Mouse (Mus musculus) heart, adult 2 months (tissue): ENCODE measurements at regions not wholly inside any gene's neighbourhood (a gene's known extent, or its start where the extent isn't known, plus 50 kb on each side); places are given as distances from the start of the nearest gene placed in this dataset.
A peak's percentile ranks its signal among the peaks of the same experiment; 100 is the strongest.

Source experiments
- DNase-seq, 2 experiments: peaks; one replicate each; pipeline ENCODE4 v3.0.0; 2021
- H3K27ac ChIP-seq: fragments of 200-600 bp; 2 replicates; pipeline ENCODE4 v1.8.1; 2022
- H3K27me3 ChIP-seq: fragments of 200-500 bp; 2 replicates; pipeline ENCODE4 v1.6.1; 2012; ENCODE audit warnings: mild to moderate bottlenecking, low read length, inconsistent platforms, mixed read lengths; ENCODE audit not compliant: control insufficient read depth, insufficient read depth
- H3K36me3 ChIP-seq: fragments of 200-500 bp; 2 replicates; pipeline ENCODE4 v1.6.1; 2012; ENCODE audit warnings: low read length, inconsistent platforms; ENCODE audit not compliant: control insufficient read depth, insufficient read depth
- H3K4me1 ChIP-seq: fragments of 200-500 bp; 2 replicates; pipeline ENCODE4 v1.6.1; 2011; ENCODE audit warnings: low read length; ENCODE audit not compliant: control insufficient read depth, insufficient read depth
- H3K4me3 ChIP-seq: fragments of 200-600 bp; 2 replicates; pipeline ENCODE4 v1.8.1; 2022
- H3K79me2 ChIP-seq: fragments of 200-500 bp; replicated peaks from 2 replicates; pipeline ENCODE4 v1.6.1; 2012; ENCODE audit warnings: mild to moderate bottlenecking, inconsistent platforms, low read length, moderate library complexity, mixed read lengths; ENCODE audit not compliant: control insufficient read depth, insufficient read depth
- H3K9ac ChIP-seq: fragments of 200-500 bp; 2 replicates; pipeline ENCODE4 v1.6.1; 2012; ENCODE audit warnings: low read depth, mild to moderate bottlenecking, control low read depth, inconsistent platforms, low read length, mixed read lengths
- CTCF ChIP-seq: fragments of 200-600 bp; IDR thresholded peaks from 2 replicates; pipeline ENCODE4 v1.8.1; 2022; ENCODE audit warnings: antibody characterized with exemption, mild to moderate bottlenecking, moderate library complexity
- EP300 ChIP-seq: fragments of 200-500 bp; IDR thresholded peaks from 2 replicates; pipeline ENCODE4 v1.6.1; 2011; ENCODE audit warnings: low read depth, low read length, control low read depth; ENCODE audit not compliant: insufficient read depth
- POLR2A ChIP-seq: fragments of 200-500 bp; IDR thresholded peaks from 2 replicates; pipeline ENCODE4 v1.6.1; 2011; ENCODE audit warnings: mild to moderate bottlenecking, low read depth, low read length, control low read depth; ENCODE audit not compliant: insufficient read depth
- WGBS: fragments of 180-500 bp; shearing (Covaris S2); methylation state at CpG from one replicate; pipeline ENCODE4 v1.1.7; 2018; 5-methylcytosine and 5-hydroxymethylcytosine counted together
- intact Hi-C: fragments of 180-260 bp; cut with DNase I; formaldehyde crosslinking; loops from one replicate; pipeline ENCODE4 v1.15.1; 2025

DNA sequence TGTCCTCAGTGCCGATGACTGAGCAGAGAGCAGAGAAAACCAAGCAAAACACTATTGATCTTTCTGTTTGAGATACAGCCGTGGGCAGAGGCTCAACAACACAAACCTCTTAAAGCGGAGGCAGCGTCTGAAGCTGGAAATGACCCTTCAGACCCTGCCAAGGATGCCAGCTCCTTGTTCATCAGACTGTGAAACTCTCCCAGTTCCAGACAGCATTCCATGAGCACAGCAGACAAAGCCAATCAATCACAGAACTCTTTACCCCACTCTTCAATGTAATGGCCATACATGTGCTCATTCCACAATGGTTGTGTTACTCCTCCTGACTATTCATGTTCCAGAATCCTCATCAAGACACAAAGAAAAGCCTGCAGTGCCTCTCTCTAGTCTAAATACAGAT, 73.5 kb downstream of the Tmem114 start:
- Histone ChIP-seq H3K27me3 (no peaks in the 10 kb centered on the region), H3K36me3 (no peaks in the 10 kb centered on the region), H3K4me1 (no peaks in the 10 kb centered on the region), H3K4me3 (no peak overlapping the region), H3K9ac (no peak overlapping the region), H3K79me2 (no peaks in the 10 kb centered on the region), H3K27ac (no peak overlapping the region)
- no peak for TF ChIP-seq POLR2A
- no peak for TF ChIP-seq CTCF
- TF ChIP-seq EP300: no peak
- intact Hi-C loops: no loop called here
- no peak for DNase-seq
- WGBS: 55% methylated on average over 4 of the region's 4 CpGs

GRCm38 (mm10) chr16:8349148-8349547, 75.8 kb downstream of the Tmem114 start:
- Histone ChIP-seq H3K27ac (no peak overlapping the region), H3K36me3 (no peaks in the 10 kb centered on the region), H3K27me3 (no peaks in the 10 kb centered on the region), H3K79me2 (no peaks in the 10 kb centered on the region), H3K4me1 (no peaks in the 10 kb centered on the region), H3K9ac (no peak overlapping the region), H3K4me3 (no peak overlapping the region)
- intact Hi-C loops: no loop called here
- 55% methylated on average over 3 of the region's 3 CpGs for WGBS
- TF ChIP-seq EP300 (no peak), CTCF (no peak), POLR2A (no peak)
- DNase-seq: no peak

- H3K36me3 ChIP-seq: no peaks in the 10 kb centered on the region
- 58% methylated on average over 5 of the region's 5 CpGs for WGBS
- intact Hi-C loops: no loop called here
- no peaks in the 10 kb centered on the region for H3K4me1 ChIP-seq
- DNase-seq: no peak
- H3K27me3 ChIP-seq: no peaks in the 10 kb centered on the region
- H3K4me3 ChIP-seq: no peak overlapping the region
- H3K9ac ChIP-seq: no peak overlapping the region
- H3K79me2 ChIP-seq: no peaks in the 10 kb centered on the region
- TF ChIP-seq CTCF (no peak), POLR2A (no peak), EP300 (no peak)
- H3K27ac ChIP-seq: no peak overlapping the region
Measured at GRCm38 (mm10) chr16:8348645-8349044, 76.3 kb downstream of the Tmem114 start.

- TF ChIP-seq EP300 (no peak), CTCF (no peak), POLR2A (no peak)
- Histone ChIP-seq H3K4me1 (no peaks in the 10 kb centered on the region), H3K79me2 (no peaks in the 10 kb centered on the region), H3K9ac (no peak overlapping the region), H3K4me3 (no peak overlapping the region), H3K36me3 (no peaks in the 10 kb centered on the region), H3K27ac (no peak overlapping the region), H3K27me3 (no peaks in the 10 kb centered on the region)
- 82% methylated on average over 7 of the region's 7 CpGs for WGBS
- no peak for DNase-seq
- intact Hi-C loops: no loop called here
Measured at GRCm38 (mm10) chr16:8345216-8345615, 79.7 kb downstream of the Tmem114 start.

GRCm38 (mm10) chr16:8333081-8333710, 91.7 kb downstream of the Tmem114 start:
- Histone ChIP-seq H3K4me1 (no peaks in the 10 kb centered on the region), H3K27ac (no peak overlapping the region), H3K4me3 (no peak overlapping the region), H3K27me3 (no peaks in the 10 kb centered on the region), H3K36me3 (no peaks in the 10 kb centered on the region), H3K9ac (no peak overlapping the region), H3K79me2 (no peaks in the 10 kb centered on the region)
- peak; percentile 4 to 19 for DNase-seq
- WGBS: 19% methylated on average over 8 of the region's 8 CpGs
- intact Hi-C loops: loop anchor here (2.0 kb wide), 1 partner anchor 1540 kb away; no protein-coding TSS in a partner anchor
- TF ChIP-seq POLR2A (no peak), CTCF (peak; percentile 69)

DNA sequence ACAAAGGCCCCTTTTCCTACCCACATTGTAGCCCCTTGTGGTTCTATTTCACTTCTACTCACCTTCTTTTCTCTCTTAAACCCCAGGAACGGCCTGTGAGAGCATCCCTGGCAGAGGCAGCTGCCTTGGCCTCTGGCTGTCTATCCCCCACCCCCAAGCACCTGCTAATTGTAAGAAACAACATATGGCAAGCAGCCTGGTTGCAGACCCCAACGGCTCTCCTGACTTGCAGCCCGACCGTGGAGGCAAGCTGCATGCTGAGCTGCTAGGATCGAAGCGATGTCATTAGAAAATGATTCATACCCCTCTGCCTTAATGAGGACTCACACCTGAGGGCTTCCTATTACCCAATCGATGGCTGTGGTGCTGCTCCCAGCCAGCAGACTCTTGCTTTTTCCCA, 112.9 kb downstream of the Tmem114 start:
- no peak for TF ChIP-seq POLR2A
- TF ChIP-seq CTCF: no peak
- TF ChIP-seq EP300: no peak
- 66% methylated on average over 7 of the region's 7 CpGs for WGBS
- no peaks in the 10 kb centered on the region for H3K36me3 ChIP-seq

More for the DNA sequence above, 112.9 kb downstream of the Tmem114 start:
- no peaks in the 10 kb centered on the region for H3K79me2 ChIP-seq
- no peak for DNase-seq
- H3K27me3 ChIP-seq: no peaks in the 10 kb centered on the region
- no peak overlapping the region for H3K4me3 ChIP-seq
- no peaks in the 10 kb centered on the region for H3K4me1 ChIP-seq
- H3K27ac ChIP-seq: no peak overlapping the region
- intact Hi-C loops: no loop called here
- H3K9ac ChIP-seq: no peak overlapping the region
